Mouse (Mus musculus) bone marrow macrophage, adult 2 months (primary cell): ENCODE measurements around the gene Dnmt3a.

Experiments used
- CTCF ChIP-seq: IDR thresholded peaks from 2 replicates; pipeline ENCODE4 v1.5.1; 2012; ENCODE audit warnings: low read depth, mild to moderate bottlenecking, low read length, moderate library complexity
- POLR2A ChIP-seq: IDR thresholded peaks from 2 replicates; pipeline ENCODE4 v1.6.1; 2012; ENCODE audit warnings: mild to moderate bottlenecking, low read depth, low read length, borderline replicate concordance

- TF ChIP-seq CTCF (no peak; the same call in 1 of the 2 replicates), POLR2A (no peak)
Observed at GRCm38 (mm10) chr12:3870859-3871462, 65.2 kb downstream of the Dnmt3a start.
